Comparison of ENCODE assay signal across 8 mouse cellular contexts in genomic region chr11:69802648-69803105, GRCm38 (mm10). TPM values are rescaled to one million over a fixed set of nuclear protein-coding genes. Genes with fewer than 3 reads are reported as not detected.
DNase-seq lines count a peak whose midpoint lies in the region; ATAC-seq and TF ChIP-seq lines count a peak whose summit lies in the region.

No protein-coding gene starts in this region.

- H3K9ac ChIP-seq in forebrain, embryonic 14.5 days (ENCODE audit: low read length), result peak overlapping the region; percentile 75

- peak; percentile 29 for ATAC-seq in forebrain, embryonic 14.5 days

- peak overlapping the region; percentile 70 for H3K27ac ChIP-seq in forebrain, embryonic 14.5 days (ENCODE audit: low read depth, low read length)
- peak overlapping the region; percentile 34; the same call in 1 of the 2 replicates for H3K27ac ChIP-seq in olfactory bulb, adult 2 months (ENCODE audit: insufficient read depth, low read depth, low read length)

- peak overlapping the region; percentile 98 for H3K4me2 ChIP-seq in forebrain, embryonic 14.5 days (ENCODE audit: low read length)

- intact Hi-C loops in heart, postnatal 14 days (cut with DNase I), result loop anchor here (2.0 kb wide), 3 partner anchors 34 to 74 kb away; partner anchors contain the start of genes Nlgn2 and Polr2a

- peak; percentile 44; the same call in 1 of the 2 replicates for TF ChIP-seq POLR2A in lung, adult 2 months (IDR thresholded peaks at IDR 0.05; ENCODE audit: borderline replicate concordance, extremely low read depth, low read depth, low read length)
- peak; percentile 59; the same call in 1 of the 2 replicates for TF ChIP-seq POLR2A in olfactory bulb, adult 2 months (IDR thresholded peaks at IDR 0.05; ENCODE audit: insufficient read depth, low read depth, low read length)

- peak; percentile 28 to 48 for DNase-seq in CD8-positive naive resting alpha-beta T cell, adult 2 months (ENCODE audit: low read depth in 2 of 2, low spot score in 2 of 2)
- DNase-seq in adrenal gland, postnatal 36 days, result peak; percentile 95 to 98
- peak; percentile 86 for DNase-seq in forebrain, embryonic 14.5 days (ENCODE audit: low spot score)
- peak; percentile 92 to 93 for DNase-seq in heart, postnatal 14 days
- DNase-seq in kidney, postnatal 4 days, result peak; percentile 91 to 93
- peak; percentile 90 for DNase-seq in lung, adult 2 months
- peak; percentile 49 to 69 for DNase-seq in thymus, postnatal 10 days (ENCODE audit: low spot score in 2 of 2)

- peaks cover 27% of the 10 kb centered on the region for H3K27me3 ChIP-seq in forebrain, embryonic 14.5 days (replicated peaks; ENCODE audit: control insufficient read depth, insufficient read depth, low read length)

- H3K36me3 ChIP-seq in forebrain, embryonic 14.5 days (ENCODE audit: control insufficient read depth, insufficient read depth, low read length), result no peaks in the 10 kb centered on the region

- no peak for TF ChIP-seq CTCF in lung, adult 2 months (IDR thresholded peaks at IDR 0.05; ENCODE audit: insufficient read depth, low read length)
- TF ChIP-seq CTCF in olfactory bulb, adult 2 months (IDR thresholded peaks at IDR 0.05; ENCODE audit: insufficient read depth, low read depth, low read length), result no peak

- H3K9me3 ChIP-seq in forebrain, embryonic 14.5 days (replicated peaks; ENCODE audit: control insufficient read depth, low read length), result no peaks in the 10 kb centered on the region

- WGBS in forebrain, embryonic 14.5 days, result under 1% methylated on average over 33 of the region's 33 CpGs
- under 1% methylated on average over 31 of the region's 33 CpGs for WGBS in lung, adult 2 months
- WGBS in olfactory bulb, adult 2 months, result under 1% methylated on average over 33 of the region's 33 CpGs

- H3K4me1 ChIP-seq in forebrain, embryonic 14.5 days (ENCODE audit: control insufficient read depth, insufficient read depth, low read length), result peaks cover 46% of the 10 kb centered on the region
- H3K4me1 ChIP-seq in lung, adult 2 months (ENCODE audit: control insufficient read depth, insufficient read depth, low read length), result peaks cover 20% of the 10 kb centered on the region
- H3K4me1 ChIP-seq in olfactory bulb, adult 2 months (ENCODE audit: control insufficient read depth, insufficient read depth, low read length), result peaks cover 35% of the 10 kb centered on the region

- H3K4me3 ChIP-seq in forebrain, embryonic 14.5 days (ENCODE audit: low read depth, low read length), result peak overlapping the region; percentile 56
- peak overlapping the region; percentile 67 for H3K4me3 ChIP-seq in lung, adult 2 months (replicated peaks; ENCODE audit: extremely low read depth, low read depth, low read length)
- peak overlapping the region; percentile 55 for H3K4me3 ChIP-seq in olfactory bulb, adult 2 months (ENCODE audit: insufficient read depth, low read depth, low read length)

RNA-seq across cellular contexts. Expression of gene Fgf11, which starts 1.0 kb away (rescaled TPM):
- total RNA-seq in adrenal gland, postnatal 36 days (2021), result 1 to 10 TPM; 3.9 to 8.6 TPM
- polyA plus RNA-seq in forebrain, embryonic 14.5 days (2014; fragmentation: Nextera tagmentation; extraction: Ambion mirVana), result 2.9 and 3.0 TPM in 2 replicates
- total RNA-seq in heart, postnatal 14 days (2021), result 1 to 10 TPM; 2.6 to 2.8 TPM
- 6.9 and 8.0 TPM in 2 replicates for polyA plus RNA-seq in lung, adult 2 months (2012; rRNA removed)
- polyA plus RNA-seq in olfactory bulb, adult 2 months (2012; ENCODE audit: insufficient read depth, insufficient read length, low replicate concordance, missing spikeins), result not detected in 2 replicates

RNA-seq across cellular contexts. Expression of gene Tmem102, which starts 2.7 kb away (rescaled TPM):
- total RNA-seq in adrenal gland, postnatal 36 days (2021), result under 1 TPM; 0.17 to 0.26 TPM
- polyA plus RNA-seq in forebrain, embryonic 14.5 days (2014; fragmentation: Nextera tagmentation; extraction: Ambion mirVana), result 0.15 and 0.52 TPM in 2 replicates
- total RNA-seq in heart, postnatal 14 days (2021), result under 1 TPM; 0.54 to 0.65 TPM
- 9.4 and 9.5 TPM in 2 replicates for polyA plus RNA-seq in lung, adult 2 months (2012; rRNA removed)
- polyA plus RNA-seq in olfactory bulb, adult 2 months (2012; ENCODE audit: insufficient read depth, insufficient read length, low replicate concordance, missing spikeins), result not detected in 2 replicates

RNA-seq across cellular contexts. Expression of gene Chrnb1, which starts 6.9 kb away (rescaled TPM):
- 1 to 10 TPM; 1.1 to 1.8 TPM for total RNA-seq in adrenal gland, postnatal 36 days (2021)
- 0.68 and 1.4 TPM in 2 replicates for polyA plus RNA-seq in forebrain, embryonic 14.5 days (2014; fragmentation: Nextera tagmentation; extraction: Ambion mirVana)
- 1 to 10 TPM; 5.4 to 6.0 TPM for total RNA-seq in heart, postnatal 14 days (2021)
- polyA plus RNA-seq in lung, adult 2 months (2012; rRNA removed), result 31.5 and 38.0 TPM in 2 replicates
- polyA plus RNA-seq in olfactory bulb, adult 2 months (2012; ENCODE audit: insufficient read depth, insufficient read length, low replicate concordance, missing spikeins), result not detected in 2 replicates

RNA-seq across cellular contexts. Expression of gene Gm39566, which starts 12.4 kb away (rescaled TPM):
- total RNA-seq in adrenal gland, postnatal 36 days (2021), result not detected
- not detected in 2 replicates for polyA plus RNA-seq in forebrain, embryonic 14.5 days (2014; fragmentation: Nextera tagmentation; extraction: Ambion mirVana)
- total RNA-seq in heart, postnatal 14 days (2021), result not detected
- polyA plus RNA-seq in lung, adult 2 months (2012; rRNA removed), result not detected in 2 replicates
- not detected in 2 replicates for polyA plus RNA-seq in olfactory bulb, adult 2 months (2012; ENCODE audit: insufficient read depth, insufficient read length, low replicate concordance, missing spikeins)

RNA-seq across cellular contexts. Expression of gene Spem2, which starts 15.6 kb away (rescaled TPM):
- total RNA-seq in adrenal gland, postnatal 36 days (2021), result not detected
- polyA plus RNA-seq in forebrain, embryonic 14.5 days (2014; fragmentation: Nextera tagmentation; extraction: Ambion mirVana), result not detected in 2 replicates
- not detected for total RNA-seq in heart, postnatal 14 days (2021)
- not detected in 2 replicates for polyA plus RNA-seq in lung, adult 2 months (2012; rRNA removed)
- polyA plus RNA-seq in olfactory bulb, adult 2 months (2012; ENCODE audit: insufficient read depth, insufficient read length, low replicate concordance, missing spikeins), result not detected in 2 replicates

Comparison
In these comparisons a context has a peak if more than half of its experiments do, and no peak if none do; other contexts are left out.
1. Peak in every context shown above with its lines: DNase-seq, ATAC-seq, H3K4me3 ChIP-seq and H3K27ac ChIP-seq.
2. DNase-seq: peak in every context shown above with its lines; median percentile 96 in adrenal gland, postnatal 36 days; 92 in heart, postnatal 14 days; 92 in kidney, postnatal 4 days; 90 in lung, adult 2 months; 86 in forebrain, embryonic 14.5 days; 59 in thymus, postnatal 10 days; 38 in CD8-positive naive resting alpha-beta T cell, adult 2 months.
3. RNA of gene Chrnb1, which starts 6.9 kb away (polyA plus RNA-seq): 31.5 to 38.0 TPM in lung, adult 2 months; 0.68 to 1.4 TPM in forebrain, embryonic 14.5 days and not detected in olfactory bulb, adult 2 months; every median in the first group is over 10 times any median in the second.